Mouse (Mus musculus) stomach, postnatal 0 days (tissue): Measurements from ENCODE around the gene Nagk. TPM values are rescaled to one million over a fixed set of nuclear protein-coding genes. Genes with fewer than 3 reads are reported as not detected.

Source experiments
- ATAC-seq: fragments of 200-750 bp; cut with Nextera tagmentation; 2 replicates; pipeline ENCODE4 v1.8.0; 2017; ENCODE audit not compliant: low FRiP score, low TSS enrichment
- DNase-seq: peaks from one replicate; pipeline ENCODE4 v3.0.0-alpha.2; 2016; ENCODE audit warnings: low spot score
- H3K27ac ChIP-seq: fragments of 300-500 bp; sonication (generic); replicated peaks from 2 replicates; pipeline ENCODE4 v1.5.1; 2014; ENCODE audit warnings: mild to moderate bottlenecking, control low read depth
- H3K27me3 ChIP-seq: fragments of 300-500 bp; sonication (generic); 2 replicates; pipeline ENCODE4 v1.6.1; 2014; ENCODE audit warnings: low read length; ENCODE audit not compliant: control insufficient read depth, insufficient read depth
- H3K36me3 ChIP-seq: fragments of 300-500 bp; sonication (generic); 2 replicates; pipeline ENCODE4 v1.6.1; 2014; ENCODE audit warnings: low read length, mixed read lengths; ENCODE audit not compliant: control insufficient read depth, insufficient read depth
- H3K4me1 ChIP-seq: fragments of 300-500 bp; sonication (generic); replicated peaks from 2 replicates; pipeline ENCODE4 v1.6.1; 2014; ENCODE audit warnings: antibody characterized with exemption; ENCODE audit not compliant: control insufficient read depth, insufficient read depth
- H3K4me2 ChIP-seq: fragments of 300-500 bp; sonication (generic); replicated peaks from 2 replicates; pipeline ENCODE4 v1.6.1; 2014; ENCODE audit warnings: low read depth, mild to moderate bottlenecking, control low read depth, moderate library complexity
- H3K4me3 ChIP-seq: fragments of 300-500 bp; sonication (generic); 2 replicates; pipeline ENCODE4 v1.5.1; 2014; ENCODE audit warnings: low read depth, low read length, control low read depth
- H3K9ac ChIP-seq: fragments of 300-500 bp; sonication (generic); 2 replicates; pipeline ENCODE4 v1.6.1; 2014; ENCODE audit warnings: mild to moderate bottlenecking, low read length, control low read depth, mixed read lengths
- H3K9me3 ChIP-seq: fragments of 300-500 bp; sonication (generic); 2 replicates; pipeline ENCODE4 v1.6.1; 2016; ENCODE audit warnings: low read length; ENCODE audit not compliant: control insufficient read depth
- CTCF ChIP-seq: IDR thresholded peaks from 2 replicates; pipeline ENCODE4 v1.5.1; 2016; ENCODE audit warnings: antibody characterized with exemption, low read depth, mild to moderate bottlenecking, moderate library complexity
- EP300 ChIP-seq: optimal IDR thresholded peaks from 2 replicates; pipeline ENCODE3; 2016; ENCODE audit warnings: antibody characterized with exemption
- WGBS: fragments of 180-500 bp; shearing (Covaris S2); extraction: QIAGEN DNeasy Blood & Tissue Kit; methylation state at CpG from one replicate; pipeline ENCODE4 v1.1.7; 2014; 5-methylcytosine and 5-hydroxymethylcytosine counted together
- polyA plus RNA-seq: library from polyadenylated mRNA; unstranded; fragments of >200 nt; fragmentation: Nextera tagmentation; extraction: Ambion mirVana; gene quantifications from 2 replicates; pipeline ENCODE4 v1.2.1, GENCODE M21; 2015

The Nagk gene
- polyA plus RNA-seq, 1 experiment from 2014 or later = 70.8 TPM

GRCm38 (mm10) chr6:83836826-83837225, 42.0 kb downstream of the Nagk start:
- ATAC-seq (no peak), DNase-seq (no peak)
- no peak overlapping the region for H3K4me3 ChIP-seq
- WGBS = 86% methylated on average over 2 of the region's 2 CpGs
- H3K9me3 ChIP-seq = no peaks in the 10 kb centered on the region
- H3K27ac ChIP-seq = no peak overlapping the region
- H3K27me3 ChIP-seq = no peaks in the 10 kb centered on the region
- no peak overlapping the region for H3K9ac ChIP-seq
- H3K36me3 ChIP-seq = no peaks in the 10 kb centered on the region
- TF ChIP-seq CTCF = no peak
- no peak for TF ChIP-seq EP300
- H3K4me2 ChIP-seq = no peak overlapping the region
- H3K4me1 ChIP-seq = no peaks in the 10 kb centered on the region

- no peaks in the 10 kb centered on the region for H3K9me3 ChIP-seq
- TF ChIP-seq EP300 (no peak), CTCF (no peak)
- no peaks in the 10 kb centered on the region for H3K27me3 ChIP-seq
- WGBS = 75% methylated on average over 2 of the region's 2 CpGs
- ATAC-seq = no peak
- no peaks in the 10 kb centered on the region for H3K4me1 ChIP-seq
- no peaks in the 10 kb centered on the region for H3K36me3 ChIP-seq
- no peak overlapping the region for H3K4me3 ChIP-seq
- DNase-seq = no peak
- no peak overlapping the region for H3K9ac ChIP-seq
- H3K4me2 ChIP-seq = no peak overlapping the region
- H3K27ac ChIP-seq = no peak overlapping the region
Observed at GRCm38 (mm10) chr6:83838046-83838445, 43.3 kb downstream of the Nagk start.

GRCm38 (mm10) chr6:83840086-83840485, 45.3 kb downstream of the Nagk start:
- TF ChIP-seq EP300 (no peak), CTCF (no peak)
- H3K9me3 ChIP-seq = no peaks in the 10 kb centered on the region
- H3K4me2 ChIP-seq = no peak overlapping the region
- H3K27me3 ChIP-seq = no peaks in the 10 kb centered on the region
- no peak for ATAC-seq
- H3K4me3 ChIP-seq = no peak overlapping the region
- no peaks in the 10 kb centered on the region for H3K4me1 ChIP-seq
- no peak overlapping the region for H3K27ac ChIP-seq
- 68% methylated on average over 6 of the region's 6 CpGs for WGBS
- no peak for DNase-seq
- H3K9ac ChIP-seq = no peak overlapping the region
- H3K36me3 ChIP-seq = no peaks in the 10 kb centered on the region

GRCm38 (mm10) chr6:83844913-83845312, 50.1 kb downstream of the Nagk start:
- no peak overlapping the region for H3K27ac ChIP-seq
- DNase-seq (no peak), ATAC-seq (no peak)
- WGBS = 87% methylated on average over 10 of the region's 10 CpGs
- no peak overlapping the region for H3K9ac ChIP-seq
- H3K27me3 ChIP-seq = no peaks in the 10 kb centered on the region
- H3K4me3 ChIP-seq = no peak overlapping the region
- no peak for TF ChIP-seq EP300
- TF ChIP-seq CTCF = no peak
- H3K9me3 ChIP-seq = no peaks in the 10 kb centered on the region
- H3K4me2 ChIP-seq = no peak overlapping the region
- no peaks in the 10 kb centered on the region for H3K36me3 ChIP-seq
- H3K4me1 ChIP-seq = no peaks in the 10 kb centered on the region

- no peak for ATAC-seq
- Histone ChIP-seq H3K4me1 (no peaks in the 10 kb centered on the region), H3K4me3 (no peak overlapping the region), H3K4me2 (no peak overlapping the region), H3K27me3 (no peaks in the 10 kb centered on the region), H3K36me3 (no peaks in the 10 kb centered on the region), H3K9me3 (no peaks in the 10 kb centered on the region), H3K27ac (no peak overlapping the region), H3K9ac (no peak overlapping the region)
- TF ChIP-seq EP300 (no peak), CTCF (no peak)
- WGBS = 89% methylated on average over 2 of the region's 2 CpGs
- no peak for DNase-seq
Observed at GRCm38 (mm10) chr6:83846141-83846540, 51.4 kb downstream of the Nagk start.

GRCm38 (mm10) chr6:83849446-83849845, 54.7 kb downstream of the Nagk start:
- WGBS = 76% methylated on average over 2 of the region's 2 CpGs
- Histone ChIP-seq H3K9me3 (no peaks in the 10 kb centered on the region), H3K36me3 (no peaks in the 10 kb centered on the region), H3K4me3 (no peak overlapping the region), H3K27ac (no peak overlapping the region), H3K27me3 (no peaks in the 10 kb centered on the region), H3K4me2 (no peak overlapping the region), H3K4me1 (no peaks in the 10 kb centered on the region), H3K9ac (no peak overlapping the region)
- ATAC-seq (no peak), DNase-seq (no peak)
- TF ChIP-seq EP300 (no peak), CTCF (no peak)

Other genes with a start within 250 kb of the Nagk start
- 26.4 and 26.9 TPM in 2 replicates for gene Stambp, start 222.3 kb upstream of the Nagk start, polyA plus RNA-seq
- 0.11 and 0.15 TPM in 2 replicates for gene Clec4f, start 138.8 kb upstream of the Nagk start, polyA plus RNA-seq
- gene Cd207, start 117.1 kb upstream of the Nagk start, polyA plus RNA-seq = not detected in 2 replicates
- 0.07 TPM in 1 of 2 replicates, not detected in the other for gene Vax2, start 83.7 kb upstream of the Nagk start, polyA plus RNA-seq
- gene Atp6v1b1, start 52.0 kb upstream of the Nagk start, polyA plus RNA-seq = 0.08 and 0.30 TPM in 2 replicates
- not detected in 2 replicates for gene Ankrd53, start 32.3 kb upstream of the Nagk start, polyA plus RNA-seq
- 71.7 and 74.7 TPM in 2 replicates for gene Tex261, start 19.2 kb upstream of the Nagk start, polyA plus RNA-seq
- gene Paip2b, start 36.8 kb downstream of the Nagk start, polyA plus RNA-seq = 7.1 and 9.1 TPM in 2 replicates
- 19.9 and 21.1 TPM in 2 replicates for gene Zfp638, start 72.1 kb downstream of the Nagk start, polyA plus RNA-seq
- 3.1 and 4.4 TPM in 2 replicates for gene Dysf, start 213.6 kb downstream of the Nagk start, polyA plus RNA-seq